Mouse (Mus musculus): ENCODE measurements at regions not wholly inside any gene's neighbourhood (a gene's known extent, or its start where the extent isn't known, plus 50 kb on each side); places are given as distances from the start of the nearest gene placed in this dataset.
A peak's percentile ranks its signal among the peaks of the same experiment; 100 is the strongest.

DNA sequence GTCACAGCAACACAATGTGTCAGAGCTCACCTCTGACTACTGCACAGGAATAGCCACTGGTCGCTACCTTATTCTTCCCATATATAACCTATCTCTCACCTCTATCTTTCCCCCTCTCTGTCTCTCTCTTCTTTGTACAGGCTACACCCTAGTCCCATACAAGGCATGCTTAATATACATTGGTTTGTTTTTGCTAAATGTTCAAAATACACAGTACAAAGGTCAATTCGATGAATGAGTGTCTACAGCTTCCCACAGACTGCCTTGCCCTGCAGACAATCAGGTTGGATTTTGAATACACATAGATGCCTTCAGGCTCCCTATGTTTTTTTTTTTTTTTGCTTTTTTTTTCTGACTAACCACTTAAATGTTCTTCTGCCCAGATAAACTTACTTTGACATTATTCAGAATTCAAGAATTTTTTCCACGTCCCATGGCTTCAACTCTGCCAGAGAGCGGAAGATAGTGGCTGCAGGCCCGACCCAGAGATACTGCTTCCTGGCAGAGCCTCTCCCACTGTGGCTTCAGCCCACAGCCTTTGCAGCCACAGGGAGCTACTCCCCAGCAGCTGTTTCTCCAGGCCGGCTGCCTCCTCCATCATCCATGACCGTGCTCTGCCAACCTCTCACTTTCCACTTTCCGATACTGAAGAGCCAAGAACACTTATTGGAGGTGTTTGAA is 161.6 kb downstream of the Thbs2 start:
- H3K27ac ChIP-seq (ENCODE audit: insufficient read depth, low read depth, low read length): no peak overlapping the region
- TF ChIP-seq POLR2A (IDR thresholded peaks at IDR 0.05; ENCODE audit: insufficient read depth, low read depth, low read length) (no peak), CTCF (IDR thresholded peaks at IDR 0.05; ENCODE audit: insufficient read depth, low read depth, low read length) (no peak)
- 89% methylated on average over 8 of the region's 8 CpGs for WGBS

DNA sequence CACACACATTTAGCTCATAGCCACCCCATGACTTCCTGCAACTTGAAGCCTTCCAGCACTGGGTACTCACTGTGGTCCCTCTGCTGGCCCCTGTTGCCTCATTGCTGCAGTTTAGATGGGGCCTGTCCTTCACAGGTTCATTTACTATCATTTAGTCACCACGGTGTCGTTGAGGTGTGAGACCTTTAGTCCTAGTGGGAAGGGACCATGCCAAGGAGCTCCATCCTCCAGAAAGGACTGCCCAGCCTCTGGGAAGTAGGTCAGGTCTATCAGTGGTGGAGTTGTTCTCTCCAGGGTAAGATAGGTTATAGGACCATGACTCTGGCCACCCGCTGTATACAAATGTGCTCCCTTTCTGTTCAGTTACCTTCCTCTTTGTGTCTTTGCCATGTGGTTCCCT is 162.2 kb downstream of the Thbs2 start:
- WGBS: 87% methylated on average over 3 of the region's 3 CpGs
- H3K27ac ChIP-seq (ENCODE audit: insufficient read depth, low read depth, low read length): no peak overlapping the region
- H3K4me1 ChIP-seq (ENCODE audit: control insufficient read depth, insufficient read depth, low read length): no peaks in the 10 kb centered on the region
- no peak for TF ChIP-seq CTCF (IDR thresholded peaks at IDR 0.05; ENCODE audit: insufficient read depth, low read depth, low read length)
- TF ChIP-seq POLR2A (IDR thresholded peaks at IDR 0.05; ENCODE audit: insufficient read depth, low read depth, low read length): no peak
- no peak overlapping the region for H3K4me3 ChIP-seq (ENCODE audit: insufficient read depth, low read depth, low read length)

More for the DNA sequence above, 161.6 kb downstream of the Thbs2 start:
- Histone ChIP-seq H3K4me3 (ENCODE audit: insufficient read depth, low read depth, low read length) (no peak overlapping the region), H3K4me1 (ENCODE audit: control insufficient read depth, insufficient read depth, low read length) (no peaks in the 10 kb centered on the region)

DNA sequence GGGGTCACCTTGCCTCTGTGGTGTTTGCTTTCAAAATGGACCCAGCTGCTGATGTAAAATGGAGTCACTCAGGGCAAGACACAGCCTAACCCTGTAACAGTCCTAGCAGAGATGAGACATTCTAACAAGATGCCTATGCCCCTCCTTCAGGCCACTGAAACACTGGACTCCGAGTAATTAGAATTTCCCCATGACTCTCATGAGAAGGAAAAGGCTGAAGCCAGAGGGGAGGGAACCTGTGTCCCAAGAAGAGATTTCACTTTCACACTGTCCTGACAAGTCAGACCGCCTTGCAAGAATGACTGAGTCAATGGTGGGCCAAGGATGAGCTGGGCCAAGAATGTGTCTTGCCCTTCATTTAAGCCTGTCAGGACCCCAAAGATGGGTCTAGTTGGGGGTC is 166.3 kb downstream of the Thbs2 start:
- no peak overlapping the region for H3K27ac ChIP-seq (ENCODE audit: insufficient read depth, low read depth, low read length)
- H3K4me3 ChIP-seq (ENCODE audit: insufficient read depth, low read depth, low read length): no peak overlapping the region
- no peaks in the 10 kb centered on the region for H3K4me1 ChIP-seq (ENCODE audit: control insufficient read depth, insufficient read depth, low read length)
- TF ChIP-seq CTCF (IDR thresholded peaks at IDR 0.05; ENCODE audit: insufficient read depth, low read depth, low read length) (no peak), POLR2A (IDR thresholded peaks at IDR 0.05; ENCODE audit: insufficient read depth, low read depth, low read length) (no peak)
- WGBS: 91% methylated on average over 2 of the region's 2 CpGs

DNA sequence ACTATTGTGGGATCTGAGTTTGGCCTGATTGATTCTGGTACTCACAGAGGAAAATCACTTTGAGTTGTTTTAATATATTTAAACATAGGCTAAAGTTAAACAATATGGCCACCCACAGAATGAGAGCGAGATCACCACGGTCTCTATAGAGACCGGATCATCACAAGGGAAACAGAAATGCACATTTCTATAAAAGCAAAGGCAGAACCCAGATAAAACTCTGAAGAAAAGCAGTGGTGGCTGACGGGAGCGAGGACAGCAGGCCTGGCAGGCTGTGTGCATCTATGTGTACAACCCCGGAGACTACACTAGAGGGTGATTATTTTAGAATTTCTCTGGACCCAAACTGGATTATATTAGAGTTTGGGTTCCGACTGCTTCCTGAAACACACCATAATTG is 168.8 kb downstream of the Thbs2 start:
- TF ChIP-seq CTCF (IDR thresholded peaks at IDR 0.05; ENCODE audit: insufficient read depth, low read depth, low read length): no peak
- TF ChIP-seq POLR2A (IDR thresholded peaks at IDR 0.05; ENCODE audit: insufficient read depth, low read depth, low read length): no peak
- H3K4me3 ChIP-seq (ENCODE audit: insufficient read depth, low read depth, low read length): no peak overlapping the region
- WGBS: 72% methylated on average over 7 of the region's 7 CpGs
- no peak overlapping the region for H3K27ac ChIP-seq (ENCODE audit: insufficient read depth, low read depth, low read length)
- no peaks in the 10 kb centered on the region for H3K4me1 ChIP-seq (ENCODE audit: control insufficient read depth, insufficient read depth, low read length)

DNA sequence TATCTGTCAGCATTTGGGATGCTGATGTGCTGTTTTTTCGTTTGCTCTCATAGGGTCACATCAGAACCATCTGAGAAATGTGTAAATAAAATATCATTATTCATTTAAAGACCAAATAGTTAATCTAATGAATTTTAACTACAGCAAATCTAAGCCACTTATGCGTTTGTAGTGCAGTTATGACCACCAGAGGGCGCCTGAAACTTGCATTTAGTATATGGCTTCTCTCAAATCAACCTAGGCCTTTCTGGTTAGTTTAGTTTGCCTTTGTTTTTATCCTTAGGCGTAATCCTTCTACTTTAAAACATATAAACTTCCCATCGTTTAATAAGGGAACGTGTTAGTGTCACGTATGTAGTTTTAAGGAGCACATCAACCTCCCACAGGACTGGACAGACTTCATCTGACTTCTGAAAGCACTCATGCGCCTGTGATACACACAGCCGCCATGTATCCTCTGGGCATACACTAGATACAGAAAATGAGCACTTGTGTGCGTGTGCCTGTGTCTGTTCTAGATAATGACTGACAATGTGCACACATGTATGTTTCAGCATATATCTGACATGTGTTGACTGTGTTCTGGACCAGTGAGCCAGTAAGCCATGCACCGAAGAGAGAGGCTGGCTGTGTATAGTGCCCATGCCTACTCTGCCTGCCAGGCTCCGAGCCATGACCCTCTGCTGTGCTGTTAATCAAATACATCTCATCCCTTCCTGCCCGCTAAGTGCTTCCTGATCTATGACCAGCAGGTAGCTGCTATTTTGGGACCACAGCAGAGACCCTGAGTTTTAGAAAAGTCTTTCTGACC is 169.4 kb downstream of the Thbs2 start:
- 50% methylated on average over 13 of the region's 13 CpGs for WGBS
- TF ChIP-seq CTCF (IDR thresholded peaks at IDR 0.05; ENCODE audit: insufficient read depth, low read depth, low read length) (no peak), POLR2A (IDR thresholded peaks at IDR 0.05; ENCODE audit: insufficient read depth, low read depth, low read length) (no peak)
- H3K4me3 ChIP-seq (ENCODE audit: insufficient read depth, low read depth, low read length): no peak overlapping the region
- no peak overlapping the region for H3K27ac ChIP-seq (ENCODE audit: insufficient read depth, low read depth, low read length)
- no peaks in the 10 kb centered on the region for H3K4me1 ChIP-seq (ENCODE audit: control insufficient read depth, insufficient read depth, low read length)

DNA sequence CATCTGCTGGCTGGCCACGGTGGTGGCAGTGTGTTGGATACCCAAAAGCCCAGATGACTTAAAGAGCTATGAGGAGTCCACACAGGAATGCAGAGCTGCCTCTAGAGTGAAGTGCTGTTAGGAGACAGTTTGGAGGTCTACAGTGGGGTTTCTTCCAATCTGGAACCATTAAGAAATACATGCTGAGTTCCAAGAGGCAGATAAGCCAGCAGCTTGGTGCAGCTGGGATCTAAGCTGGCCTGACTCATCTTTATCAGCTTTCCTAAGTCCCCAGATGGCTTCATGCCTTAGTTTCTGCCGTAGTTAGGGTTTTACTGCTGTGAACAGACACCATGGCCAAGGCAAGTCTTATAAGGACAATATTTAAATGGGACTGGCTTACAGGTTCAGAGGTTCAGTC is 172.0 kb downstream of the Thbs2 start:
- Histone ChIP-seq H3K4me1 (ENCODE audit: control insufficient read depth, insufficient read depth, low read length) (no peaks in the 10 kb centered on the region), H3K27ac (ENCODE audit: insufficient read depth, low read depth, low read length) (no peak overlapping the region), H3K4me3 (ENCODE audit: insufficient read depth, low read depth, low read length) (no peak overlapping the region)
- no peak for TF ChIP-seq CTCF (IDR thresholded peaks at IDR 0.05; ENCODE audit: insufficient read depth, low read depth, low read length)
- WGBS: 60% methylated on average over 2 of the region's 2 CpGs

DNA sequence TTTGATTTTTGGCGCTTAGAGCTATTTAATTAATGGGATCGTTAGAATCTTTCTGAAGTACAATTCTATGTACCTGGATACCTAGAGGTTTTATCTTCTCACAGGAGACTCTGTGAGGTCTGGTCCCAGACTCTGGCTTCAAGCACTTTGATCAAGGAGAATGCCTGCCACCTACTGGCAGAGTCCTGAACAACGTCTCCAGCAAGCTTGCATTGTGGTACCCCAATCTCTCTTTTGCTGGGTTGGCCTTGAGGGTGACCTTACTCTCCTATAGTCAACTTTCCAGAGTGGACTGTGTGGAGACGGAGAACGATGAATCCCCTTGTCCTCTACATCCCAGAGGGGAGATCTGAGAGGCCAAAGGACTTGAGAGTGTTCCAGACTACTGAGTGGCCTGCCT is 173.5 kb downstream of the Thbs2 start:
- Histone ChIP-seq H3K4me3 (ENCODE audit: insufficient read depth, low read depth, low read length) (no peak overlapping the region), H3K4me1 (ENCODE audit: control insufficient read depth, insufficient read depth, low read length) (no peaks in the 10 kb centered on the region), H3K27ac (ENCODE audit: insufficient read depth, low read depth, low read length) (no peak overlapping the region)
- 20% methylated on average over 5 of the region's 5 CpGs for WGBS
- peak; percentile 47; the same call in 1 of the 2 replicates for TF ChIP-seq CTCF (IDR thresholded peaks at IDR 0.05; ENCODE audit: insufficient read depth, low read depth, low read length)
- no peak for TF ChIP-seq POLR2A (IDR thresholded peaks at IDR 0.05; ENCODE audit: insufficient read depth, low read depth, low read length)

DNA sequence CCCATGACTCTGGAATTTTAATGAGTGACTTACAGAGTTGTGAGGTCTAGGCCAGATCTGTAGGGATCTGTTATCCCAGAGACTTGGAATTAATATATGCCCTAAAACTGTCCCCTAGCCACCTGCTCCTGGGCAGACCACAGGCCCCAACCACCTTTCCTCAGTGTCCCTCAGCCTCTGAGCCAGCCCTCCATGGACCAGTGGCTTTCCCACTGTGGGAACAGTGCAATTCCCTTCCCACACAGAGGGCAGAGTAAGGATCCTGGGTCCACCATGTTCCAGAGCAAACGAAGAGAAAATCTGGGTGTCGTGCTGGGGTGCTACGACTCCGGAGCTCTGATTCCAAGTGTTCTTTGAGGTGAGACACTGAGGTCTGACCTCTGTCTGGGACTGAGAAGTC is 174.7 kb downstream of the Thbs2 start:
- H3K4me1 ChIP-seq (ENCODE audit: control insufficient read depth, insufficient read depth, low read length): no peaks in the 10 kb centered on the region
- 90% methylated on average over 4 of the region's 4 CpGs for WGBS
- H3K27ac ChIP-seq (ENCODE audit: insufficient read depth, low read depth, low read length): no peak overlapping the region
- TF ChIP-seq CTCF (IDR thresholded peaks at IDR 0.05; ENCODE audit: insufficient read depth, low read depth, low read length): no peak
- no peak for TF ChIP-seq POLR2A (IDR thresholded peaks at IDR 0.05; ENCODE audit: insufficient read depth, low read depth, low read length)
- no peak overlapping the region for H3K4me3 ChIP-seq (ENCODE audit: insufficient read depth, low read depth, low read length)

DNA sequence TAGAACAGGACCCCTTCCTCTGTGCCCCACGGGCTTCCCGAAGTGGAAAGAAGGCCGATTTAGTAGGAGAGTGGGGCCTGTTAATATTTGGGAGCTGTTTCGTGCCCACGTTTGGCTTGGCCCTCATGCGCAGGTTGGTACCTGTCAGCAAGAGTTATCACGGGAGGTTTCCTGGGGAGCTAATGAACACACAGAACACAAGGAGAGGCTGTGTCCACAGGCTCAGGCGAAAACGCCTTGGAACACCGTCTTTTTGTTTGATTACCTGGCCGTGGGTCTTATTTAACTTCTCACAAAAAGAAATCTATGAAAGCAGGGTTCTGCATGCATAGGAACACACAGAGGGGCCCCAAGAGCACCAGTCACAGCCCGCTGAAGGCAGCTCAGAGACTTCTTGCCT is 175.8 kb downstream of the Thbs2 start:
- Histone ChIP-seq H3K4me1 (ENCODE audit: control insufficient read depth, insufficient read depth, low read length) (no peaks in the 10 kb centered on the region), H3K27ac (ENCODE audit: insufficient read depth, low read depth, low read length) (no peak overlapping the region), H3K4me3 (ENCODE audit: insufficient read depth, low read depth, low read length) (no peak overlapping the region)
- 89% methylated on average over 12 of the region's 12 CpGs for WGBS
- TF ChIP-seq POLR2A (IDR thresholded peaks at IDR 0.05; ENCODE audit: insufficient read depth, low read depth, low read length) (no peak), CTCF (IDR thresholded peaks at IDR 0.05; ENCODE audit: insufficient read depth, low read depth, low read length) (no peak)

All from olfactory bulb, adult 2 months (tissue).